Comparison of ENCODE assay signal across 9 mouse cellular contexts in genomic region chr11:86653446-86653845, GRCm38 (mm10). TPM values are rescaled to one million over a fixed set of nuclear protein-coding genes. Genes with fewer than 3 reads are reported as not detected.
DNase-seq lines count a peak whose midpoint lies in the region; ATAC-seq lines count a peak whose summit lies in the region.
"Had no signal": no experiment of that assay in that cellular context is flagged by ENCODE, and none has a peak within 500 bp of the region (broad histone marks: within the 10 kb centered on the region; RNA-seq: fewer than 3 reads in every experiment).

No protein-coding gene starts in this region.

- H3K36me3 ChIP-seq in intestine, embryonic 14.5 days (ENCODE audit: control insufficient read depth, insufficient read depth, low read length): 0 out of 2 replicates have a peak, but pooled peaks cover 7% of the 10 kb centered on the region
- no peaks in the 10 kb centered on the region for H3K36me3 ChIP-seq in intestine, embryonic 15.5 days
- H3K36me3 ChIP-seq in macrophage (ENCODE audit: inconsistent target): no peaks in the 10 kb centered on the region

- no peak overlapping the region for H3K27ac ChIP-seq in intestine, embryonic 14.5 days (ENCODE audit: low read depth)
- H3K27ac ChIP-seq in intestine, embryonic 15.5 days: no peak overlapping the region
- H3K27ac ChIP-seq in macrophage: peak overlapping the region; percentile 62; the same call in 1 of the 2 replicates

- peak; percentile 60 for DNase-seq in intestine, embryonic 14.5 days (ENCODE audit: low spot score)
- DNase-seq in adrenal gland, postnatal 10 days: peak; percentile 72
- peak; percentile 68 for DNase-seq in kidney, postnatal 10 days
- peak; percentile 50 for DNase-seq in thymus, postnatal 4 days

- no peaks in the 10 kb centered on the region for H3K4me1 ChIP-seq in intestine, embryonic 14.5 days (replicated peaks; ENCODE audit: control insufficient read depth, insufficient read depth, low read length)
- no peaks in the 10 kb centered on the region for H3K4me1 ChIP-seq in intestine, embryonic 15.5 days (replicated peaks)

- no peak overlapping the region for H3K4me3 ChIP-seq in intestine, embryonic 14.5 days (ENCODE audit: low read depth, low read length)
- H3K4me3 ChIP-seq in intestine, embryonic 15.5 days (replicated peaks): no peak overlapping the region
- H3K4me3 ChIP-seq in macrophage (ENCODE audit: inconsistent target): no peak overlapping the region
- H3K4me3 ChIP-seq: erythroblast, embryonic 14.5 days had no signal

- H3K79me2 ChIP-seq in macrophage (ENCODE audit: inconsistent target): no peaks in the 10 kb centered on the region

- ATAC-seq in intestine, embryonic 14.5 days (replicated peaks; ENCODE audit: low FRiP score, low TSS enrichment, low read depth): no peak
- ATAC-seq in intestine, embryonic 15.5 days: no peak
- peak; percentile 67 for ATAC-seq in CD4-positive, CD25-positive, alpha-beta regulatory T cell, adult 4 months
- ATAC-seq in erythroblast, adult 5-6 weeks (replicated peaks; ENCODE audit: low FRiP score, poor library complexity, severe bottlenecking): peak; percentile 76

- H3K9me3 ChIP-seq in intestine, embryonic 14.5 days (ENCODE audit: control insufficient read depth, low read length): no peaks in the 10 kb centered on the region
- no peaks in the 10 kb centered on the region for H3K9me3 ChIP-seq in intestine, embryonic 15.5 days

- 41% methylated on average over 3 of the region's 3 CpGs for WGBS in intestine, embryonic 14.5 days
- 43% methylated on average over 3 of the region's 3 CpGs for WGBS in intestine, embryonic 15.5 days
- WGBS in macrophage (ENCODE audit: missing documents): 46% methylated on average over 3 of the region's 3 CpGs

- H3K4me2 ChIP-seq in intestine, embryonic 14.5 days (ENCODE audit: low read length): no peak overlapping the region
- no peak overlapping the region for H3K4me2 ChIP-seq in intestine, embryonic 15.5 days (replicated peaks)

- H3K27me3 ChIP-seq in intestine, embryonic 14.5 days (replicated peaks; ENCODE audit: control insufficient read depth, insufficient read depth, low read length): no peaks in the 10 kb centered on the region
- no peaks in the 10 kb centered on the region for H3K27me3 ChIP-seq in intestine, embryonic 15.5 days (replicated peaks)

- no peak overlapping the region for H3K9ac ChIP-seq in intestine, embryonic 14.5 days (ENCODE audit: low read length)
- no peak overlapping the region for H3K9ac ChIP-seq in intestine, embryonic 15.5 days

RNA-seq across cellular contexts. Expression of gene Vmp1, which starts 30.2 kb away (rescaled TPM):
- polyA plus RNA-seq in intestine, embryonic 14.5 days (2014; fragmentation: Nextera tagmentation; extraction: Ambion mirVana): 133 and 140 TPM in 2 replicates
- polyA plus RNA-seq in intestine, embryonic 15.5 days (2015; fragmentation: Nextera tagmentation; extraction: Ambion mirVana): 168 and 176 TPM in 2 replicates
- polyA plus RNA-seq in CD4-positive, CD25-positive, alpha-beta regulatory T cell, adult 4 months (2017; shearing (Covaris generic)): 100 to 1,000 TPM; 405 to 430 TPM
- 100 to 1,000 TPM in 1 of 2 experiments, 10 to 100 TPM in 1; 95.7 to 104 TPM for total RNA-seq in adrenal gland, postnatal 10 days (2021)
- total RNA-seq in erythroblast, adult 5-6 weeks (2015; ENCODE audit: low replicate concordance): 170 and 241 TPM in 2 replicates
- total RNA-seq in erythroblast, adult 5-6 weeks (2017; ENCODE audit: low replicate concordance): 162 and 218 TPM in 2 replicates
- total RNA-seq in macrophage (2018; cell fraction: chromatin; rRNA removed): 1,000 to 10,000 TPM in 19 of 26 experiments, 100 to 1,000 TPM in 7; 453 to 1,709 (median 1,185) TPM
- 100 to 1,000 TPM in 22 of 26 experiments, 10 to 100 TPM in 4; 78.5 to 270 (median 141) TPM for total RNA-seq in macrophage (2018; cell fraction: cytosol; rRNA removed)
- total RNA-seq in macrophage (2018; cell fraction: nucleus; rRNA removed): 1,000 to 10,000 TPM in 24 of 26 experiments, 100 to 1,000 TPM in 2; 806 to 3,396 (median 2,155) TPM
- polyA plus RNA-seq in macrophage (2018): 100 to 184 TPM (median 127 TPM) in 3 replicates

RNA-seq across cellular contexts. Expression of gene Ptrh2, which starts 30.3 kb away (rescaled TPM):
- polyA plus RNA-seq in intestine, embryonic 14.5 days (2014; fragmentation: Nextera tagmentation; extraction: Ambion mirVana): 35.4 and 39.2 TPM in 2 replicates
- polyA plus RNA-seq in intestine, embryonic 15.5 days (2015; fragmentation: Nextera tagmentation; extraction: Ambion mirVana): 31.0 and 33.1 TPM in 2 replicates
- polyA plus RNA-seq in CD4-positive, CD25-positive, alpha-beta regulatory T cell, adult 4 months (2017; shearing (Covaris generic)): 10 to 100 TPM in 1 of 2 experiments, 1 to 10 TPM in 1; 9.8 to 10.7 TPM
- 10 to 100 TPM; 17.7 to 19.0 TPM for total RNA-seq in adrenal gland, postnatal 10 days (2021)
- 6.9 and 8.8 TPM in 2 replicates for total RNA-seq in erythroblast, adult 5-6 weeks (2015; ENCODE audit: low replicate concordance)
- total RNA-seq in erythroblast, adult 5-6 weeks (2017; ENCODE audit: low replicate concordance): 9.5 TPM in 2 replicates
- 1 to 10 TPM in 22 of 26 experiments, under 1 TPM in 4; 0.43 to 8.2 (median 2.4) TPM for total RNA-seq in macrophage (2018; cell fraction: chromatin; rRNA removed)
- 1 to 10 TPM; 2.6 to 8.1 (median 6.1) TPM for total RNA-seq in macrophage (2018; cell fraction: cytosol; rRNA removed)
- total RNA-seq in macrophage (2018; cell fraction: nucleus; rRNA removed): 1 to 10 TPM in 25 of 26 experiments, under 1 TPM in 1; 0.96 to 9.8 (median 3.0) TPM
- polyA plus RNA-seq in macrophage (2018): 4.8 to 8.1 TPM (median 5.8 TPM) in 3 replicates

Comparison
In these comparisons a context has a peak if more than half of its experiments do, and no peak if none do; other contexts are left out.
1. ATAC-seq: peak in CD4-positive, CD25-positive, alpha-beta regulatory T cell, adult 4 months (single experiment) and erythroblast, adult 5-6 weeks (single experiment); none in intestine, embryonic 14.5 days (single experiment) and intestine, embryonic 15.5 days (single experiment).
2. Peak in every context shown above with its lines, with median percentiles within 50 percentile points of each other: DNase-seq.